Mouse (Mus musculus) CD4-positive, CD25-positive, alpha-beta regulatory T cell, adult 4 months (primary cell): ENCODE measurements around the gene Apol6. TPM values are rescaled to one million over a fixed set of nuclear protein-coding genes. Genes with fewer than 3 reads are reported as not detected.
"Not testable (repeated sequence)": the region's sequence is repeated elsewhere in the genome, so short reads cannot be mapped to it uniquely, and the experiment has no call there.

Experiments used
- ATAC-seq: one replicate; pipeline ENCODE4 v1.8.0; 2017
- polyA plus RNA-seq, 2 experiments: library from polyadenylated mRNA; unstranded; fragments of 100-300 nt; shearing (Covaris generic); gene quantifications; one replicate each; pipeline ENCODE4 v1.2.1; 2017

The Apol6 gene
- polyA plus RNA-seq, 2 experiments from 2014 or later, result not detected

- no peak for ATAC-seq
These were observed 10.0 kb upstream of the Apol6 start for GRCm38 (mm10) chr15:77034526-77034925.

GRCm38 (mm10) chr15:77035643-77036042 lies 8.9 kb upstream of the Apol6 start:
- ATAC-seq, result no peak

DNA sequence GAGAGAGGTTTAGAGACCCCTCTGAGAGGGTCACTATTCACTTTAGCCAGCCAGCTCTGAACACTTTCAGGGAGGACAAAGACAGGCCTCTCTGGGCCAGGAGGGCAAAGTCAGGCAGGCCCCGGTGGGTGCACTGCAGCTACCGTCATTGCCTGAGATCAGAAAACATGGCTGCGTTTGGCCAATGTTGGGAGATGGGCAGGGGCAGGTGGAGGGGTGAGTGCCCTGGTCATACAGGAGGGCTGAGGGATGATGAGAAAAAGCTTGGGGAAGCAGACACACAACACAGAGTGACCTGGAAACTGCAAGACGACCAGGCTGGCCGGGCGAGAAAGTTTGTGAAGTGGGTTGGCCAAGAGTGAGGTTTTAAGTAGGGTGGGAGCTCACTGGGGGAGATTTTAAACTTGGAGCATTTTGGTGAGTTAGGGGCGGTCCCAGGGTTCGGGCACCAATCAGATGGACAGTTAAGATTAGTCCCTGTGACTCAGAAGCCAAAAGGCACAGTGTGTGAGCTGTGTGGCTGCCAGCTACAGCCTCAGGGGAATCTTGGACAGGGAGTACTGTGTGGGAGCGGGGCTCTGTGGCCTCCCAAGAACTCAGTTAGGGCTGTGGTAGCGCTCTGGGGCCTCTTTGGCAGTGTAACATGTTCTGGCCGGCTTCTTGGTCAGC lies 8.1 kb upstream of the Apol6 start:
- ATAC-seq, result no peak

DNA sequence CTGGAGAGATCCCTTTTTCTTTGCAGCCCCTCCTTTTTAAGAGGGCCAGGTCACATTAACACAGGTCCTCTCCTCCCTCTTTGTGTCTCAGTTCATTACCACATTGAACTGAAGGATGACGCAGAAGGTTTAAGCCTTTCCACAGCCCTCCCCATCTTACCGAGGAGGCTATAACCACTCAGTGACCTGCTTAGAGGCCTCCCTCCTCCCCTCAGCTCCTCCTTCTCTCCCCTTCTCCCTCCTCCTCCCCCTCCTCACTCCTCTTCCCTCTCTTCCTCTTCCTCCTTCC lies 7.6 kb upstream of the Apol6 start:
- no peak for ATAC-seq

- no peak for ATAC-seq
These were observed 7.0 kb upstream of the Apol6 start for GRCm38 (mm10) chr15:77037278-77038161.

DNA sequence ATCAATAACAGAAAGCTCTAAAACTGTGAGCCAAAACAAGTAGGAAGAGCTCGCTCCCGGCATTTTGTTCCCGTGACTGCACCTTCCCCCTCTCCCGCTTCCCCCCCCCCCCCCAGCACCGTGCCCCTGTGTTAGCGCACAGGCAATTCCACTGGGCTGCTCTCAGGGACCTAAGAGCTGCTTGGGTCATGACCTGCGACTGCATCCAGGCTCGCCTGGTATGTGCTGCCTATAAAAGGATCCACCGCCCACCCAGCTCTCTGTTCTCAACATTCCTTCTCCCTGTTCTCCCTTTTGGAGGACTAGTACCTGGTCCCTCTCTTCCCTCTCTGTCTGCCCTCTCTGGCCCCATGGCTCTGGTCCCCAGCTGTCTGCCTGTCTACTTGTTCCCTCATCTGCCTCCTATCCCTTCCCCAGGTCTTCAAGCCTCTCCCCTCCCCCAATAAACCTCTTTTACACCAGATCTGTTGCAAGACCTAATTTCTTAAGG lies 5.3 kb upstream of the Apol6 start:
- ATAC-seq, result no peak

- ATAC-seq, result no peak
These were observed 3.7 kb upstream of the Apol6 start for GRCm38 (mm10) chr15:77040784-77041183.

DNA sequence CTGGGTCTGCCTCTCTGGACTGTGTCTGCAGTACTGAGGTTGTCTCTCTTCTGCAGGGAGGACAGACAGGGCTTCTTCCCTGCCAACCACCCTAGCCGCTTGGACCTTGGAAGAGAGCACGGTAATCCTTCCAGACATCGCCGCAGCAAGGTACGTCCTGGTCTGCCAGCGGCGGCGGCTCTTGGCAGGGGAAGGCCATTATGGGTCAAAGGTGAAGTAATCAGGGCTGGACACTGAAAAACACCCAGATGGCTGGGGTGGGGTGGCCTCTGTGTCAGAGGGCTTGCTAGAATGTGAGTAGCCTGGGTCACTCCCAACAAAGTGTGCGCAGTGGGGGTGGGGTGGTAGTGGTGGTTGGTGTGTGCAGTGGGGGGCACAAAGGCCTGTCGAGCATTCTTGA lies 1.1 kb downstream of the Apol6 start:
- no peak for ATAC-seq

- ATAC-seq, result no peak
These were observed 6.0 kb downstream of the Apol6 start, which contains the start of gene Mb for GRCm38 (mm10) chr15:77050570-77050969. Gene Mb (minus strand): TSS chr15:77050670.

- ATAC-seq, result no peak
These were observed 7.6 kb downstream of the Apol6 start for GRCm38 (mm10) chr15:77052176-77052575.

DNA sequence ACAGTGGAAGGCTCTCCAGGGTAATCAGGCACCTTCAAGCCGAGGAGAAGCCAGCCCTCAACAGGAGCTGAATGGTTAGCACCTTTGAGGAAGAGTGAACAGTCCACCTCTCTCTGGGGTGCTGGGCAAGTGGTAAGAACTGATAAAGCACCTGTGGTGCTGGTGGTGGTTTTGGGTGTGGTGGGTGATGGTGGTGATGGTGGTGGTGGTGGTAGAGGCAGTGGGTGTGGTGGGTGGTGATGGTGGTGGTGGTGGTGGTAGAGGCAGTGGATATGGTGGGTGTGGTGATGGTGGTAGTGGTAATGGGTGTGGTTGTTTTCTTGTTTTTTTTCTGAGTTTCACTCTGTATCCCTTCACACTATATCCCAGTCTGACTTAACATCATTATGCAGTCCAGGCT lies 8.5 kb downstream of the Apol6 start:
- ATAC-seq, result no peak

GRCm38 (mm10) chr15:77054611-77055175 lies 10.2 kb downstream of the Apol6 start:
- ATAC-seq, result no peak

- ATAC-seq, result no peak
These were observed 11.7 kb downstream of the Apol6 start for GRCm38 (mm10) chr15:77056001-77056790.

- no peak for ATAC-seq
These were observed 12.2 kb downstream of the Apol6 start for GRCm38 (mm10) chr15:77056791-77057051.

- ATAC-seq, result no peak
These were observed 14.0 kb downstream of the Apol6 start for GRCm38 (mm10) chr15:77058566-77058965.

GRCm38 (mm10) chr15:77059416-77059815 lies 14.9 kb downstream of the Apol6 start:
- ATAC-seq, result not testable (repeated sequence)

DNA sequence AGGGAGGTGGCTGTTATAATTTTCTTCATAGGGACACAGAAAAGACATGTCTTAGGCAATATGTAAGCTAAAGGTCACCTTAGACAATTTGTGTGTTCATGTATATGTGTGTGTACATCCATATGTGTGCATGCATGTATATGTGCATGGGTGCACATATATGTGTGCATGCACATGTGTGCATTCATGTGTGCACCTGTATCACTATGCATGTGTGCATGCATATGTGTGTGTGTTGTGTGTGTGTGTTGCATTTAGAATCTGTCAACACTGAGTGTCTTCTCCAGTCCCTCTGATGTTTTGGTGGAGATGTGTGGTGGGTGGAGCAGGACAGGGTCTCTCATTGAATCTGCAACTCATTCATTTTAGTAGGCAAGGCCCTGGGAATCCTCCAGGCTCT lies 18.2 kb downstream of the Apol6 start:
- no peak for ATAC-seq

GRCm38 (mm10) chr15:77065259-77065852 lies 20.8 kb downstream of the Apol6 start:
- ATAC-seq, result no peak

- ATAC-seq, result no peak
These were observed 21.7 kb downstream of the Apol6 start for GRCm38 (mm10) chr15:77066233-77066632.

- ATAC-seq, result no peak
These were observed 23.9 kb downstream of the Apol6 start for GRCm38 (mm10) chr15:77068439-77068861.

DNA sequence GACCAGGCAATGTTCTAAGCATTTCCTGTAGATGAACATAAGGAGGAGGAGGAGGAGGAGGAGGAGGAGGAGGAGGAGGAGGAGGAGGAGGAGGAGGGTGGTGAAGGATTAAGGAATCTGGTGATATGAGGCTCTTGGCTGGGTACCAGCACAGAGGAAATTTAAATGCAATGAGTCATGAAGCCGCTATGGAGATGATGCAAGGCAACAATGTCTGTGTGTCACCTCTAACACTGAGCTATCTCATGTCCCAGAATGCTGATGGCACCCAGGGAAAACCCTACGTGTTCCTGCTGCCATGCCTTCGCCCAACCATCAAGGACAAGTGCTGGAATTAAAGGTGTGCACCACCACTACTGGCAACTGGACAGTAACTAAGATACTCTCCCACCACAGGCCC lies 24.5 kb downstream of the Apol6 start:
- ATAC-seq, result no peak

DNA sequence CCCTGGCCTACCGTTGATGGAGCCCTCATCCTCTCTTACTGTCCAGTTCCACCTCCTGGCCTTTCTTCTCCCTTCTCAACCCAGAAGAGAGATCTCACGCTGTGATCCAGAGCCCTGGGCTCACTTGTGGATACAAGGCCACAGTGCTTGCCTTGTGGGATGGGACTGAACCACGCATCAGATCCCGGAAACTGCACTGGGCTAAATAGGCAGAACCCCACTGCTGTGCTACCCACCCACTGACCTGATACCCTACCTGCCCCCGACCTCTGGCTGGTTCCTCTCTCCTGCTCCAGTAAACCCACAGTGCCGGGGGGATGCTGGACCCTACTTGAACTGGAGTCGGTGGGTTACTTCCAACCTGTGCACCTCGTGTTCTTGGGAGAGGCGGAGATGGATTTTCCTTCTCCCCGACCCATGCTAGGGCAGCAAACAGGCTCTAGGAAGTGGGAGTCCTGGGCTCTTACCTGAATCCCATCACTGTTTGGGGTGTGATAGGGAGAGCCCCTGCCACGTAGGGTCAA lies 26.3 kb downstream of the Apol6 start:
- ATAC-seq, result no peak
